Mouse (Mus musculus) bone marrow macrophage, adult 2 months (primary cell): Measurements from ENCODE around the gene Fbxo28.

Experiments used
- CTCF ChIP-seq: IDR thresholded peaks from 2 replicates; pipeline ENCODE4 v1.5.1; 2012; ENCODE audit warnings: low read depth, mild to moderate bottlenecking, low read length, moderate library complexity
- POLR2A ChIP-seq: IDR thresholded peaks from 2 replicates; pipeline ENCODE4 v1.6.1; 2012; ENCODE audit warnings: mild to moderate bottlenecking, low read depth, low read length, borderline replicate concordance

DNA sequence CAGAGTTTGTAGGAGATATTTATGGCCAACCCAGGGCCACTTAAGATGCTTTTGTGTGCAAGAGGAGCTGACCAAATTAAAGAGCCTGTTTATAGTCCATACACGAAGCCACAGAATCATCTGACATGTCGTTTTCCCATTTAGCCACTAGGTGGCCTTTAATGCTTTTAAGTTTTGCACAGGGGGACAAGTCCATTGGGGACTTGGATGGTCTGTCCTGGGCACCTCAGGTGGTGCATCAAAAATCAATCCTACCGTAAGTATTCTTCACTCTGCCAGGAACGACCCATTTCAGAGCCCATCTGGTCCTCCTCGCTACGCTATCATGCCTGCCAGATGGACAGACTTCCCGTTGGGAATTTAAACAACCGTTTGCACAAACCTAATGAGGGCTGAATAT, 34.8 kb upstream of the Fbxo28 start:
- TF ChIP-seq CTCF = peak; percentile 79
- no peak for TF ChIP-seq POLR2A
